Mouse (Mus musculus) thymus, adult 2 months (tissue): ENCODE measurements around the gene Cerkl. TPM values are rescaled to one million over a fixed set of nuclear protein-coding genes. Genes with fewer than 3 reads are reported as not detected.

Experiments
- DNase-seq: peaks from one replicate; pipeline ENCODE4 v3.0.0; 2021
- H3K27ac ChIP-seq: fragments of 200-500 bp; 2 replicates; pipeline ENCODE4 v1.5.1; 2012; ENCODE audit warnings: low read length, control low read depth; ENCODE audit not compliant: control insufficient read depth, insufficient read depth
- H3K27me3 ChIP-seq: fragments of 200-500 bp; 2 replicates; pipeline ENCODE4 v1.6.1; 2012; ENCODE audit warnings: mild to moderate bottlenecking, low read length, moderate library complexity, mixed read lengths; ENCODE audit not compliant: control insufficient read depth, insufficient read depth
- H3K36me3 ChIP-seq: fragments of 200-500 bp; 2 replicates; pipeline ENCODE4 v1.6.1; 2012; ENCODE audit warnings: mild to moderate bottlenecking, low read length, moderate library complexity; ENCODE audit not compliant: control insufficient read depth, insufficient read depth
- H3K4me1 ChIP-seq: fragments of 200-500 bp; replicated peaks from 2 replicates; pipeline ENCODE4 v1.6.1; 2012; ENCODE audit warnings: low read length; ENCODE audit not compliant: control insufficient read depth, insufficient read depth
- H3K4me3 ChIP-seq: fragments of 200-500 bp; 2 replicates; pipeline ENCODE4 v1.5.1; 2012; ENCODE audit warnings: mild to moderate bottlenecking, low read length, control low read depth, moderate library complexity; ENCODE audit not compliant: control insufficient read depth, insufficient read depth
- CTCF ChIP-seq: fragments of 200-500 bp; IDR thresholded peaks from 2 replicates; pipeline ENCODE4 v1.5.1; 2012; ENCODE audit warnings: mild to moderate bottlenecking, control low read depth, low read length, moderate library complexity, borderline replicate concordance; ENCODE audit not compliant: control insufficient read depth, poor library complexity, insufficient read depth; ENCODE audit errors: extremely low read depth
- POLR2A ChIP-seq: fragments of 200-500 bp; IDR thresholded peaks from 2 replicates; pipeline ENCODE4 v1.6.1; 2012; ENCODE audit warnings: mild to moderate bottlenecking, low read length, control low read depth, moderate library complexity; ENCODE audit not compliant: control insufficient read depth, poor library complexity, insufficient read depth; ENCODE audit errors: extremely low read depth
- WGBS: fragments of 180-500 bp; shearing (Covaris S2); methylation state at CpG from one replicate; pipeline ENCODE4 v1.1.7; 2018; 5-methylcytosine and 5-hydroxymethylcytosine counted together
- polyA plus RNA-seq: library from polyadenylated mRNA; depleted of rRNA; stranded (reverse); fragments of >200 nt; gene quantifications from 2 replicates; pipeline ENCODE4 v1.2.3, GENCODE M21; 2012

Gene Cerkl
- polyA plus RNA-seq, 1 experiment, result 1.6 TPM

DNA sequence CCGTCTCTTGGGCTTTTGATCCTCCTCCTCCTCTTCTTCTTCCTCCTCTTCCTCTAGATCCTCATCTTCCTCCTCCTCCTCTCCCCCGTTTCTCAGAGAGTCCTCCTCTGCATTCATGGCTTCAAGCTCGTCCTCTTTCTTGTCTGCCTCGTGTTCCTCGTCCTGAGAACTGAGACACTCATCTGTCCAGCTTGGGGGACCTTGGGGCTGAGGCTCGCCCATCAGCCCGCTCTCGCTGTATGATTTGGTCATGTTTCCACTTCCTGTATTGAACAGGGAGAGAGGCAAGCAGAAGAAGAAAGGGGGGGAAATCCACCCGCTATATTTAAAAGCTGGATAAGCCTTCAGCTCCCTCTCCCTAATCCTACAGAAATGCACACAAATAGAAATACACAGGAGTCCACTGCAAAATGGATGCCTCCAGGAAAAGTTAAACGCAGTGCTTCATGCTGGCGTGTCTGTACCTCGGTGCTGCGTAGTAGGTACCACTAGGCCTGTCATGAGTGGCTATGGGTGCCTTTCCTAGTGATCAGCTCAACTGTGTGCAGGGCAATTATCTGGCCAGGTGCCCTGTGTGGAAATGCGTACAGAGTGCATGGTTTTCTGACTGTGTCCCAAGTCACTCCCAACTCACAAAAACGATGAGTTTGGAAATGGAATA is 1.7 kb downstream of the Cerkl start:
- H3K27ac ChIP-seq, result no peak overlapping the region
- no peak for TF ChIP-seq CTCF
- TF ChIP-seq POLR2A, result no peak
- peaks cover 20% of the 10 kb centered on the region; the same call in 1 of the 2 replicates for H3K27me3 ChIP-seq
- no peaks in the 10 kb centered on the region for H3K4me1 ChIP-seq
- 21% methylated on average over 15 of the region's 15 CpGs for WGBS
- H3K4me3 ChIP-seq, result no peak overlapping the region
- DNase-seq, result no peak
- H3K36me3 ChIP-seq, result no peaks in the 10 kb centered on the region

DNA sequence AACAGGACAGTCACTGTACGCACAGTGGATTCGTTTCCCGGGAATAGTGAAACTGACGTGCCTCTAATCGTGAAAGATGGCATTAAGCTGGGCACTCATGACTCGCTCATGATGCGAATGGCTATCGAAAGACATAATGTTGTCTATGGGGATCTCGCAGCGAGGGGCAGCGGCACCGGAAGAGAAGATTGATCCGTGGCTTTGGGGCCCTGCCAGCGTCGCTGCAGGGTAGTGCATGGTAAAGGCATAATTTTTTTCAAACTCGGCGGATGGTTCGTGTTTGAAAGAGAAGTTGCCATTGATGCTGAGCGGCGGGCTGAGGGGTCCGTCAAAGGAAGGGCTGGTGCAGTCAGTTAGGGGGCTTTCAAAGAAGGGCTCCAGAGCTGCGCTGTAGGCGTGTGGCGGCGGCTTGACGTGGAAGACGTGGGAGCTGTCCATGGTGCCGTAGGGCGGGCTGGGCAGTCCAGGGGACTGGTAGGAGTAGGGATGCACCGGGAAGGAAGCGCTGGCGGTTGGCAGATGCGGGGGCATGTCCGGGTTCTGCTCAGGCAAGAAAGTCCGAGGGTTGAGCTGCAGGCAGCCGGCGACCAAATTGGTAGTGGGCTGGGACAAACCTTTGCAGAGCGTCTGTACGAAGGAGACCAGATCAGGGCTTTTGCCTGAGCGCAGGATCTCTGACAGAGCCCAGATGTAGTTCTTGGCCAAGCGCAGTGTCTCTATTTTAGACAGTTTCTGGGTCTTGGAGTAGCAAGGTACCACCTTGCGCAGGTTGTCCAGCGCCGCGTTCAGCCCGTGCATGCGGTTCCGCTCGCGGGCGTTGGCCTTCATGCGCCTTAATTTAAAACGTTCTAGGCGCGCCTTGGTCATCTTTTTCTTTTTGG is 2.4 kb downstream of the Cerkl start:
- H3K27ac ChIP-seq, result no peak overlapping the region
- H3K4me1 ChIP-seq, result no peaks in the 10 kb centered on the region
- TF ChIP-seq CTCF (no peak), POLR2A (no peak)
- H3K4me3 ChIP-seq, result no peak overlapping the region
- peak; percentile 30 for DNase-seq
- H3K36me3 ChIP-seq, result no peaks in the 10 kb centered on the region
- H3K27me3 ChIP-seq, result peaks cover 15% of the 10 kb centered on the region; the same call in 1 of the 2 replicates
- 7% methylated on average over 55 of the region's 55 CpGs for WGBS

DNA sequence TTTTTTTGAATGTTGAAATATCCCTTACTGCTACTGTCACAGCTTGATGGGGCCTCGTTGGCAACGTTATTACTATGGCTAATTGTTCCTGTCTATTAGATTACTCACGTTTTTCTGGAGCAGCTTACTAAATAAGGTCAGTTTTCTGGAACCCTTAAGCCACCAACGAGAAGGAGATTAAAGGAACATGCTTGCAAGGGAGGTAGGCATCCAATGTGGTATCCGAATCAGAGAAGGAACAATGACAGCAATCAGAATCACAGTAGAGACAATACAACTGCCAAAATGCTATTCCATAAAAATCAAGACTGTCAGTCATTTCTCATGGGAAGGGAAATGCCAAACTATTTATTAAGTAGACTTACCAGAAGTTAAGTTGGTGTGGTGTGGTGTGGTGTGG is 5.1 kb downstream of the Cerkl start:
- Histone ChIP-seq H3K27me3 (peaks cover 2% of the 10 kb centered on the region; the same call in 1 of the 2 replicates), H3K36me3 (no peaks in the 10 kb centered on the region), H3K27ac (no peak overlapping the region), H3K4me3 (no peak overlapping the region), H3K4me1 (no peaks in the 10 kb centered on the region)
- WGBS, result 57% methylated on average over 5 of the region's 5 CpGs
- no peak for DNase-seq
- no peak for TF ChIP-seq CTCF
- TF ChIP-seq POLR2A, result no peak

DNA sequence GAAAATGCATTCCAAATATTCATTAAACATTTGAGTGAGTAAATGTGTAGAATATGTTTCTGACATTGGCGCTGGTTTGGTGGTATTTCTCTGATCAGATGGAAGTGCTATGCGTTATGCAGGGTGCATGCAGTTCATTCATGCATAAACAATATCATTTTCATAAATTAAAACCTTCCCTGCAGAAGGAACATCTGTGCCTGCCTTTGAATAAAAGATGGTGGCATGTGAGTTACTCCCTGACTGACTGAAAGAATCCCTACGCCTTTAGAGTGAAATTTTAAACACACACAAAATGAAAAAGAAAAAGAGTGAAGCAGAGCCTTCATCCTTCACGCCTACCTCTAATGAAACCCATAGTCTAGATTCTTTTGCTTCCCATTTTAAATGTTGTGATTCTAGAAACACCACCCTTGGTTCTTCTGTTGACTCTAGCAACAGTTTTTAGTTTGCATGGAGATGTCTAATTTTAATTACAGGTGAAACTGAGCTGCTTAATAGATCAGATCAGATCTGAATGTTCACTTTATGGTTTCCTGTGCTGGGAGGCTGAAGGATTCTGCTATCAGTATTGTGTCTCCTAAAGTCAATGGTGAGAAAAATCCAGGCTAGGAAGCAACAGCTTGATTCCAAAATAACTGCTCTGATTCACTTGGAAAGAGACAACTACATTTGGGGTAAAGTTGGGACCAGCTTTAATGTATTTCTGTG is 5.7 kb downstream of the Cerkl start:
- TF ChIP-seq POLR2A (no peak), CTCF (no peak)
- Histone ChIP-seq H3K4me3 (no peak overlapping the region), H3K27me3 (peaks cover 2% of the 10 kb centered on the region; the same call in 1 of the 2 replicates), H3K4me1 (no peaks in the 10 kb centered on the region), H3K36me3 (no peaks in the 10 kb centered on the region), H3K27ac (no peak overlapping the region)
- 79% methylated on average over 4 of the region's 4 CpGs for WGBS
- no peak for DNase-seq

DNA sequence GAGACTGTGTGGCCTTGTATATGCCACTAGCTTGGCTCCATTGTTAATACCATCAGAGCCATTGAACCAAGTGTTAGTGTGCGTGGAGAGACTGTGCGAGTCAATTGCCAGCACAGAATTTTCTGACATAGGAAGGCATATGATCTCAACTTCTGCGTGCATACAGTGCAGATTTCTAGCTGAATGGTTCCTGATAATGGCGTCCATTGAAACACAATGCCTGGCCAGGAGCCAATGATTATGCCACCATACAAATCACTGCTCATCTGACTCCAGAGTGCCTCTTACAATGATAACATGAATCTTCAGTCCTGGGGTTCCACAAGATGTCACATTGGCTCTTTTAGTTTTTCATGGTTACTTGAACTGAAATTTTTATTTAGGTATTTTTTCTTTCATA is 7.2 kb downstream of the Cerkl start:
- DNase-seq, result no peak
- Histone ChIP-seq H3K4me3 (no peak overlapping the region), H3K27me3 (no peaks in the 10 kb centered on the region; the same call in 1 of the 2 replicates), H3K27ac (no peak overlapping the region), H3K36me3 (no peaks in the 10 kb centered on the region), H3K4me1 (no peaks in the 10 kb centered on the region)
- TF ChIP-seq POLR2A, result no peak
- TF ChIP-seq CTCF, result no peak
- 78% methylated on average over 4 of the region's 4 CpGs for WGBS

DNA sequence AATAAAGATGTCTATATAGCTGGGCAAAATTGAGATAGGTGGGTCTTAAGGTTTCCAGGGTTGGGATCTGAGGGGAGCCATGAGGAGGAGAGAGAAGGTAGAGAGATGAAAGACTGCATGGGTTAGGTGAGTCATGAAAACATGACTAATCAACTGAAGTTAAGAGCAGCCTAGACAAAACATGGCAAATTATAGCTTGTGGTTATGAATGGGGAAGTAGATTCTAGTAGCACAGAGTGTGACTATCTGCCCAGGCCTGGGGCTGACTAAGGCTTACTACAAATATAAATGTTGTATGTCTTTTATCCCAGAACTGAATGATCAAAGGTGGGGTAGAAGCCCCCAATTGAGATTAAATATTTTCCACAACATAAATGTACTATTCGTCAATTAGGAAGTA is 9.4 kb downstream of the Cerkl start:
- 84% methylated on average over 1 of the region's 1 CpGs for WGBS
- Histone ChIP-seq H3K4me3 (no peak overlapping the region), H3K27me3 (no peaks in the 10 kb centered on the region), H3K27ac (no peak overlapping the region), H3K4me1 (no peaks in the 10 kb centered on the region), H3K36me3 (no peaks in the 10 kb centered on the region)
- no peak for DNase-seq
- no peak for TF ChIP-seq POLR2A
- TF ChIP-seq CTCF, result no peak
